Mouse (Mus musculus): Measurements from ENCODE around the gene Zfp428. TPM values are rescaled to one million over a fixed set of nuclear protein-coding genes. Genes with fewer than 3 reads are reported as not detected.

Zfp428 gene
- polyA plus RNA-seq, 1 experiment: 33.9 TPM

DNA sequence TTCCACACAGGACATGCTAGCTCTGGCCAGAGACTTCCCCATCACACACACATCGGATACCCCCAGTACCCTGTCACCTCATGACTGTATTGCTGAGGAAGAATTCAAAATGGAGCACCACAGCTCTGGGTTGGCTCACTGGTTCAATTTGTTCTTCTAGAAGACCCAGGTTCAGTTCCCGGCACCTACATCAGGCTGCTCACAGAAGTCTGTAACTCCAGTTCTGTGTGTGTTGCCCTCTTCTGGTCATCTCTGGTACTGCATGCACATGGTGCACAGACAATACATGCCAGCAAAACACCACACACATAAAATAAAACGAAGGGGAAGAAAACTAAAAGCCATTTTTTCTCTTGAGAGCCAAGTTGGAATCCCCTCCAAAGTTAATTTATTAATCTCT is 37.7 kb upstream of the Zfp428 start:
- H3K27me3 ChIP-seq (replicated peaks): peaks cover 22% of the 10 kb centered on the region
- H3K9me3 ChIP-seq: peaks cover 13% of the 10 kb centered on the region
- H3K4me3 ChIP-seq (replicated peaks): no peak overlapping the region
- TF ChIP-seq FLI1 (IDR thresholded peaks at IDR 0.05; ENCODE audit: low read length): no peak
- TF ChIP-seq GATA1 (IDR thresholded peaks at IDR 0.05; ENCODE audit: borderline replicate concordance, low read length): no peak
- peaks cover 16% of the 10 kb centered on the region for H3K36me3 ChIP-seq (replicated peaks; ENCODE audit: low read length)
- peaks cover 16% of the 10 kb centered on the region for H3K4me1 ChIP-seq

DNA sequence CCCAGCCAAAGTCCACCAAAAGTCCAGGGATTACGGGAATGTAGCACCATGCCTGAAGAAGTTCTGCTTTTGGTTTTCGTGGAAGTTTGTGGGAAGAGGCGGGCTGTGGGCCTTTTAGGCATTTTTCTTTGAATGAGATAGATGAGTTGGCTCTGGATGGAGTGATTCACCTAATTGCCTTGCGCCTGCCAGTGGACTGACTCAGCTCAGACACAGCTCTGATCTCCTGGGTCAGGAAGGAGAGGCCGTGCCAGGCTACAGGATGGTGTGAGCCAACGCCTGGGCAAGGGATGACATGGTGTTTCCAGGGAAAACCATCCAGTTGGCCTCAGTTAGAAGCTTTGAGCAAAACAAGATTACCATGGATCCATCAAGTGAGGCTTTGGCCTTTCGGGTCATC is 36.5 kb upstream of the Zfp428 start:
- TF ChIP-seq FLI1 (IDR thresholded peaks at IDR 0.05; ENCODE audit: low read length) (no peak), GATA1 (IDR thresholded peaks at IDR 0.05; ENCODE audit: borderline replicate concordance, low read length) (no peak)
- Histone ChIP-seq H3K4me3 (replicated peaks) (no peak overlapping the region), H3K36me3 (replicated peaks; ENCODE audit: low read length) (peaks cover 18% of the 10 kb centered on the region), H3K27me3 (replicated peaks) (peaks cover 15% of the 10 kb centered on the region), H3K4me1 (peaks cover 14% of the 10 kb centered on the region), H3K9me3 (peaks cover 13% of the 10 kb centered on the region)

DNA sequence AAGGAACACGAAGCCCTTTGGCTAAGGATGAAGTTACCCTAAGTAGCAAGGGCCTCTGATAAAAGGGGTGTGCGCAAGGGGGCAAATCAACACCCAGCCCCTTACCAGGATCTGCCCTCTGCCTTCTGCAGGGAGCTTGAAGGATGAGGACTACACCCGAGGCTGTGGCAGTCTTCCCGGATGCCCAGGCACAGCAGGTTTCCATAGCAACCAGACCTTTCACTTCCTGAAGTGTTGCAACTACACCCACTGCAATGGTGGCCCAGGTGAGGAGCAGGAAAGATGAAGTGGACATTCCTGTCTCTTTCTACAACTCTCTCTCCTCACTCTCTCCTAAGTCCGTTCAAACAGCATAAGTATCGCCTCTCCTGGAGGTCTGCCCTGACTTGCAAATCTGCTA is 34.4 kb upstream of the Zfp428 start:
- no peak overlapping the region for H3K4me3 ChIP-seq (replicated peaks)
- H3K4me1 ChIP-seq: peaks cover 3% of the 10 kb centered on the region
- H3K36me3 ChIP-seq (replicated peaks; ENCODE audit: low read length): peaks cover 11% of the 10 kb centered on the region
- H3K9me3 ChIP-seq: peaks cover 17% of the 10 kb centered on the region
- H3K27me3 ChIP-seq (replicated peaks): peaks cover 12% of the 10 kb centered on the region
- no peak for TF ChIP-seq GATA1 (IDR thresholded peaks at IDR 0.05; ENCODE audit: borderline replicate concordance, low read length)
- no peak for TF ChIP-seq FLI1 (IDR thresholded peaks at IDR 0.05; ENCODE audit: low read length)

DNA sequence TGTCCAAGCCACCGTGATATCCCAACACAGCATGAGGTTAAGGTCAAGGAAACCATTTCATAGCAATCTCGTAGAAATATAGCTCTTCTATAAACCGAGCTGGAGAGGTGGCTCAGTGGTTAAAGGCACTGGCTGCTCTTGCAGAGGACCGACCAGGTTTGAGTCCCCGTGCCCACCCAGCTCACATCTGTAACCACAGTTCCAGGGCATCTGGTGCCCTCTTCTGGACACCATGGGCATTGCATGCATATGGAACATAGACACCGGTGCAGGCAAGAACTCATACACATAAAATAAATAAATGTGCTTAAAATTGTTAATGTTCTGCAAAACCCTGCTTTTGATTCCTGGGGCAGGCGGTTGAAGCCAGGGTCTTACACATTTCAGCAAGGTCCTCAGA is 33.9 kb upstream of the Zfp428 start:
- TF ChIP-seq GATA1 (IDR thresholded peaks at IDR 0.05; ENCODE audit: borderline replicate concordance, low read length) (no peak), FLI1 (IDR thresholded peaks at IDR 0.05; ENCODE audit: low read length) (no peak)
- Histone ChIP-seq H3K4me1 (0 out of 2 replicates have a peak, but pooled peaks cover 2% of the 10 kb centered on the region), H3K27me3 (replicated peaks) (peaks cover 15% of the 10 kb centered on the region), H3K9me3 (peaks cover 22% of the 10 kb centered on the region), H3K36me3 (replicated peaks; ENCODE audit: low read length) (peaks cover 11% of the 10 kb centered on the region), H3K4me3 (replicated peaks) (no peak overlapping the region)

DNA sequence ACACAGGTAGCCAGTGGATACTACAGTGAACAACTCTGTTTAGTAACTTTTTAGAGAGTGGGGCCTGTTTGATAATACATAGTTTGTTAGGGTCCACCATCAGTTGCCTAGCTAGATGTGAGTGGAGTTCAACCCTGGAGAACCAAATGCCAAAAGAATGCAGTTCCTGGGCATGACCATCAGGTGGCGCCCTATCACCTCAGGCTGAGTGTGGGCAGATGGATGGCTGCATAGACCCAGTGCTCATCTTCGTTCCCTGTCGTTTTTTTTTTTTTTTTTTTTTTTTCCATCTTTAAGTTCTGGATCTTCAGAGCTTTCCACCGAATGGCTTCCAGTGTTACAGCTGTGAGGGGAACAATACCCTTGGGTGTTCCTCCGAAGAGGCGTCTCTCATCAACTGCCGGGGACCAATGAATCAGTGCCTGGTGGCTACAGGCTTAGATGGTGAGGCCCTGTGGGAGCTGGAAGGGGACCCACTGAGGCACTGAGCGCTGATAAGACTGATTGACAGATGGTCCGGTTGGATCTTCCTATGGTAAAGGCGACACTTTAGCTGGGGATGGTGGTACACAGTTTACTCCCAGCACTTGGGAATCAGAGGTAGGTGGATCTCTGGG is 32.8 kb upstream of the Zfp428 start:
- H3K9me3 ChIP-seq: peaks cover 31% of the 10 kb centered on the region
- H3K4me3 ChIP-seq (replicated peaks): no peak overlapping the region
- H3K27me3 ChIP-seq (replicated peaks): peaks cover 25% of the 10 kb centered on the region
- peaks cover 10% of the 10 kb centered on the region for H3K36me3 ChIP-seq (replicated peaks; ENCODE audit: low read length)
- TF ChIP-seq GATA1 (IDR thresholded peaks at IDR 0.05; ENCODE audit: borderline replicate concordance, low read length) (no peak), FLI1 (IDR thresholded peaks at IDR 0.05; ENCODE audit: low read length) (no peak)
- 0 out of 2 replicates have a peak, but pooled peaks cover 2% of the 10 kb centered on the region for H3K4me1 ChIP-seq

DNA sequence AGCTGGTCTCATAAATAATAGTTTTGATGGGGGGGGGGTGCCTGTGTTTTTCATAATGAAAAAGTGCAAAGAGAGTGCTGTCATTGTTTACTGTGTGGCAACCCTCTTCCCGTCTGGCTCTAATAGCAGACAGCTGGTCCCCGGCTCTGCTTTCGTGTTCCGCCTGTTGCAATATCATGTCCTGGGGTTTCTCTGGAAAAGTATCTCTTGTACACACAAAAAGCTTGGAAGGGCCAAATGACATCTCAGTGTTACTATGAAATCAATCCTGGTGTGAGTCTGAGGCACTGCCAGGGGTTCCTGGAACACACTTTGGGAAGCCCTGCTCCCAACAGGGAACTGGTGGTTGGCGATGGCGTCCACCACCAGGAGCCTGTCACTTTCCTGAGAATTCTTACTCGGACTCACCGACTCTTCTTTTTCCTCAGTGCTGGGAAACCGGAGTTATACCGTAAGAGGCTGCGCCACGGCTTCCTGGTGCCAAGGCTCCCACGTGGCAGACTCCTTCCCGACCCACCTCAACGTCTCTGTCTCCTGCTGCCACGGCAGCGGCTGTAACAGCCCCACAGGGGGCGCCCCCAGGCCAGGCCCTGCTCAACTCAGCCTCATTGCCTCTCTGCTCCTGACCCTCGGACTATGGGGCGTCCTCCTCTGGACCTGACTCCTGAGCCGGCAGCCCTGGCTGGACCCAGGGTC is 31.8 kb upstream of the Zfp428 start:
- TF ChIP-seq FLI1 (IDR thresholded peaks at IDR 0.05; ENCODE audit: low read length) (no peak), GATA1 (IDR thresholded peaks at IDR 0.05; ENCODE audit: borderline replicate concordance, low read length) (no peak)
- Histone ChIP-seq H3K27me3 (replicated peaks) (peaks cover 34% of the 10 kb centered on the region), H3K36me3 (replicated peaks; ENCODE audit: low read length) (peaks cover 9% of the 10 kb centered on the region), H3K4me1 (0 out of 2 replicates have a peak, but pooled peaks cover 2% of the 10 kb centered on the region), H3K9me3 (peaks cover 26% of the 10 kb centered on the region), H3K4me3 (replicated peaks) (no peak overlapping the region)

DNA sequence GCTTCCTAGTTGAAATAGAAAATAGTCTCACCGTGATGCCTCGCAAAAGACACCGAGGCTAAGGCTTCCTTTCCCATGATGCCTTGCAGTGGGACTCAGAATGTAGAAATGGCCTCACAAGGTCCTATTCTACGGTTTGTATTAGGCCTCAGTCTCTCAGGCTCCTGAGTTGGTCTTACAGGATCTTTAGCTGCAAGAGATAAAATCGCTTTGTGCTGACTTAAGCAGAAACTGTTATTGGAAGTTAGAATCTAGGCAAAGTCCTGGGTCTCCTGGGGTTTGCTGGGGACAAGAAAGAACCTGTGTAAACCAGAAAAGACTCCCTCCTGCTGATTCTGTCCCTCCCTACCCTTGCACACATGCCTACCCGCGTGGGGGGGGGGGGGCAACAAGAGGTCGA is 30.5 kb upstream of the Zfp428 start:
- peaks cover 7% of the 10 kb centered on the region for H3K4me1 ChIP-seq
- peaks cover 9% of the 10 kb centered on the region for H3K36me3 ChIP-seq (replicated peaks; ENCODE audit: low read length)
- peaks cover 47% of the 10 kb centered on the region for H3K27me3 ChIP-seq (replicated peaks)
- no peak overlapping the region for H3K4me3 ChIP-seq (replicated peaks)
- TF ChIP-seq FLI1 (IDR thresholded peaks at IDR 0.05; ENCODE audit: low read length): no peak
- TF ChIP-seq GATA1 (IDR thresholded peaks at IDR 0.05; ENCODE audit: borderline replicate concordance, low read length): no peak
- peaks cover 26% of the 10 kb centered on the region for H3K9me3 ChIP-seq

DNA sequence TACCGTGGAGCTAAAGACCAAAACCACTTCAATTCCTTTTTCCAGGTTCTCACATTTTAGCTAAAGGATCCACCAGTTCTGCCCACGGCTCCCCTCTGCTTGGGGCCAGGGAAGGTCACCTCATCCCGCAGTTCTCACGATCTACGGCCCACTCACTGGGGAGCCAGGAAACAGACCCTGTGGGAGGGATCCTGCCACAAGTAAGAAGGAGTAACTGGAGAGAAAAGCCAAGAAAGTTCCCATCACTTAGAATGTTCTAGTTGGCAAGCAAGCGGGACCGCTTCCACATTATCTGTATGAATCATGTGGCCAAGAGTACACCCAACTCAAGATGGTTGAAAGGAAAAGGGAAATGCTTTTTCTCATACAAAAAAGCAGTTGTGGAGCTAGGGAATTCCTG is 29.9 kb upstream of the Zfp428 start:
- H3K4me3 ChIP-seq (replicated peaks): no peak overlapping the region
- H3K4me1 ChIP-seq: peaks cover 12% of the 10 kb centered on the region
- peaks cover 26% of the 10 kb centered on the region for H3K9me3 ChIP-seq
- no peak for TF ChIP-seq GATA1 (IDR thresholded peaks at IDR 0.05; ENCODE audit: borderline replicate concordance, low read length)
- TF ChIP-seq FLI1 (IDR thresholded peaks at IDR 0.05; ENCODE audit: low read length): no peak
- H3K36me3 ChIP-seq (replicated peaks; ENCODE audit: low read length): peaks cover 9% of the 10 kb centered on the region
- peaks cover 49% of the 10 kb centered on the region for H3K27me3 ChIP-seq (replicated peaks)

DNA sequence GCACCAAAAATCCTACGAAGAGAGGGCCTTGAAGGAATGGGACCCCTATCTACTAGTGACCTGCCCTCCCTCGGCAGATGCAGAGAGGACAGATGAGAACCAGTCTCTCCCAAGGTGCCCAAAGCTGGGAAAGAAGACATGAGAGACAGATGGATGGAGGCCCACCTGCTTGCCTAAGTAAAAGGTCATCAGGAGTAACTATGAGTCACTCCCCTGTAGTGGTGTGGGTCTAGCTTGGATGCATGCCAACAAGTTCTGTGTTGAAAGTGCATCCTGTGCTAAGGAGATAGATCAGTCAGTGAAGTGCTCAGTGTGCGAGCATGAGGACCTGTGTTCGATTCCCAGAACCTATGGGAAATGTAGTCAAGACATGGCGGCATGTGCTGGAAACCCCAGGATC is 27.9 kb upstream of the Zfp428 start:
- peaks cover 21% of the 10 kb centered on the region for H3K9me3 ChIP-seq
- H3K27me3 ChIP-seq (replicated peaks): peaks cover 63% of the 10 kb centered on the region
- peaks cover 22% of the 10 kb centered on the region for H3K4me1 ChIP-seq
- H3K4me3 ChIP-seq (replicated peaks): no peak overlapping the region
- no peak for TF ChIP-seq GATA1 (IDR thresholded peaks at IDR 0.05; ENCODE audit: borderline replicate concordance, low read length)
- TF ChIP-seq FLI1 (IDR thresholded peaks at IDR 0.05; ENCODE audit: low read length): no peak
- H3K36me3 ChIP-seq (replicated peaks; ENCODE audit: low read length): peaks cover 2% of the 10 kb centered on the region

DNA sequence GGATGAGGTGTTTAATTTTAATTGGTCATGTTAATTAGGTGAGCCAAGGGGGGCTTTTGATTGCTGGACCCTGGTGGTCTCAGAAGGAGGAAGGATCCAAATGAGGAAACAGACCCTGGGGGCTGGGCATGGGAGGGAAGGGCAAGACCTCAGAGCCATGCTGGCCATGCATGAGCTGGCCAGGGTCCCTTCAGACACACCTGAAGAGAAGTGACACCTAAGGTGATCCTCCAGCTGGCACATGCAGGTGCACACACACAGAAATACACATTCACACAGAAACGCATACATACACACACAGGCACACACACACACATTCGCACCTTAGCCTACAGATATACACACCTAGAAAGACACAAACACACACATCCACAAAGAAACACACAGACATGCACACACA is 27.1 kb upstream of the Zfp428 start:
- TF ChIP-seq FLI1 (IDR thresholded peaks at IDR 0.05; ENCODE audit: low read length) (no peak), GATA1 (IDR thresholded peaks at IDR 0.05; ENCODE audit: borderline replicate concordance, low read length) (no peak)
- Histone ChIP-seq H3K27me3 (replicated peaks) (peaks cover 71% of the 10 kb centered on the region), H3K4me1 (peaks cover 22% of the 10 kb centered on the region), H3K36me3 (replicated peaks; ENCODE audit: low read length) (peaks cover 2% of the 10 kb centered on the region), H3K9me3 (peaks cover 21% of the 10 kb centered on the region), H3K4me3 (replicated peaks) (no peak overlapping the region)

All from megakaryocyte, embryonic 14.5 days (primary cell).